Mouse (Mus musculus) lung, postnatal 0 days (tissue): ENCODE measurements around the gene Ckm. TPM values are rescaled to one million over a fixed set of nuclear protein-coding genes. Genes with fewer than 3 reads are reported as not detected.
A peak's percentile ranks its signal among the peaks of the same experiment; 100 is the strongest.

ENCODE experiments used
- ATAC-seq: fragments of 200-750 bp; cut with Nextera tagmentation; 2 replicates; pipeline ENCODE4 v1.8.0; 2017; ENCODE audit warnings: moderate library complexity
- DNase-seq: peaks from one replicate; pipeline ENCODE4 v3.0.0-alpha.2; 2016; ENCODE audit warnings: low spot score
- H3K27ac ChIP-seq: fragments of 300-500 bp; sonication (generic); 2 replicates; pipeline ENCODE4 v1.5.1; 2014; ENCODE audit warnings: antibody characterized with exemption, mild to moderate bottlenecking, low read length, mixed read lengths
- H3K27me3 ChIP-seq: fragments of 300-500 bp; sonication (generic); replicated peaks from 2 replicates; pipeline ENCODE4 v1.6.1; 2014; ENCODE audit warnings: low read length, mixed read lengths; ENCODE audit not compliant: insufficient read depth
- H3K36me3 ChIP-seq: fragments of 300-500 bp; sonication (generic); 2 replicates; pipeline ENCODE4 v1.6.1; 2014; ENCODE audit warnings: low read length, mixed read lengths; ENCODE audit not compliant: insufficient read depth
- H3K4me1 ChIP-seq: fragments of 300-500 bp; sonication (generic); 2 replicates; pipeline ENCODE4 v1.6.1; 2014; ENCODE audit warnings: antibody characterized with exemption, low read depth, low read length, mixed read lengths; ENCODE audit not compliant: insufficient read depth
- H3K4me2 ChIP-seq: fragments of 300-500 bp; sonication (generic); replicated peaks from 2 replicates; pipeline ENCODE4 v1.6.1; 2014; ENCODE audit warnings: low read depth, mild to moderate bottlenecking, low read length, moderate library complexity, mixed read lengths
- H3K4me3 ChIP-seq: fragments of 300-500 bp; sonication (generic); 2 replicates; pipeline ENCODE4 v1.5.1; 2014; ENCODE audit warnings: low read depth, low read length
- H3K9ac ChIP-seq: fragments of 300-500 bp; sonication (generic); replicated peaks from 2 replicates; pipeline ENCODE4 v1.6.1; 2014; ENCODE audit warnings: low read depth, mild to moderate bottlenecking
- H3K9me3 ChIP-seq: fragments of 300-500 bp; sonication (generic); 2 replicates; pipeline ENCODE4 v1.6.1; 2016; ENCODE audit warnings: low read length, mixed read lengths
- CTCF ChIP-seq: IDR thresholded peaks from 2 replicates; pipeline ENCODE4 v1.5.1; 2016; ENCODE audit warnings: antibody characterized with exemption, mild to moderate bottlenecking
- EP300 ChIP-seq: IDR thresholded peaks from 2 replicates; pipeline ENCODE4 v1.6.1; 2016; ENCODE audit warnings: antibody characterized with exemption, mild to moderate bottlenecking, control low read depth
- WGBS: fragments of 180-500 bp; shearing (Covaris S2); extraction: QIAGEN DNeasy Blood & Tissue Kit; methylation state at CpG from one replicate; pipeline ENCODE4 v1.1.7; 2014; 5-methylcytosine and 5-hydroxymethylcytosine counted together
- polyA plus RNA-seq: library from polyadenylated mRNA; unstranded; fragments of >200 nt; fragmentation: Nextera tagmentation; extraction: Ambion mirVana; gene quantifications from 2 replicates; pipeline ENCODE4 v1.2.1, GENCODE M21; 2015

The Ckm gene
- polyA plus RNA-seq, 1 experiment from 2014 or later = 34.0 TPM

- WGBS = 0% methylated on average over 26 of the region's 31 CpGs
- ATAC-seq (peak; percentile 78), DNase-seq (peak; percentile 83)
- Histone ChIP-seq H3K36me3 (no peaks in the 10 kb centered on the region), H3K27ac (peak overlapping the region; percentile 83), H3K9me3 (no peaks in the 10 kb centered on the region), H3K9ac (peak overlapping the region; percentile 87), H3K4me3 (peak overlapping the region; percentile 99), H3K4me2 (peak overlapping the region; percentile 89), H3K27me3 (no peaks in the 10 kb centered on the region), H3K4me1 (peaks cover 10% of the 10 kb centered on the region)
- TF ChIP-seq CTCF = peak; percentile 61
- no peak for TF ChIP-seq EP300
Observed at GRCm38 (mm10) chr7:19458072-19458486, 53.5 kb downstream of the Ckm start.

GRCm38 (mm10) chr7:19458591-19459111, 54.1 kb downstream of the Ckm start, which contains the start of gene Mark4:
Gene Mark4 (minus strand): TSS chr7:19458821.
- H3K9ac ChIP-seq = peak within 1 kb of the TSS; percentile 87
- 0% methylated on average over 16 of the region's 42 CpGs for WGBS
- H3K27me3 ChIP-seq = no peaks in the 10 kb centered on the region
- H3K27ac ChIP-seq = peak within 1 kb of the TSS; percentile 83
- no peaks in the 10 kb centered on the region for H3K9me3 ChIP-seq
- H3K4me2 ChIP-seq = peak within 1 kb of the TSS; percentile 89
- H3K36me3 ChIP-seq = no peaks in the 10 kb centered on the region
- DNase-seq (peak; percentile 91), ATAC-seq (peak; percentile 92)
- no peak for TF ChIP-seq CTCF
- no peak for TF ChIP-seq EP300
- peak within 1 kb of the TSS; percentile 99 for H3K4me3 ChIP-seq
- peaks cover 10% of the 10 kb centered on the region for H3K4me1 ChIP-seq

- Histone ChIP-seq H3K36me3 (no peaks in the 10 kb centered on the region), H3K27ac (peak overlapping the region; percentile 54; the same call in 1 of the 2 replicates), H3K4me2 (peak overlapping the region; percentile 89), H3K4me1 (peaks cover 10% of the 10 kb centered on the region), H3K9ac (peak overlapping the region; percentile 87), H3K4me3 (peak overlapping the region; percentile 99), H3K9me3 (no peaks in the 10 kb centered on the region), H3K27me3 (no peaks in the 10 kb centered on the region)
- no peak for DNase-seq
- no peak for TF ChIP-seq EP300
- TF ChIP-seq CTCF = no peak
- 27% methylated on average over 6 of the region's 6 CpGs for WGBS
- ATAC-seq = no peak
Observed at GRCm38 (mm10) chr7:19459144-19459870, 54.7 kb downstream of the Ckm start.

- no peak overlapping the region for H3K4me2 ChIP-seq
- H3K9me3 ChIP-seq = no peaks in the 10 kb centered on the region
- TF ChIP-seq CTCF (no peak), EP300 (no peak)
- H3K36me3 ChIP-seq = no peaks in the 10 kb centered on the region
- H3K4me1 ChIP-seq = peaks cover 10% of the 10 kb centered on the region
- no peak for ATAC-seq
- no peak overlapping the region for H3K9ac ChIP-seq
- H3K27me3 ChIP-seq = no peaks in the 10 kb centered on the region
- no peak overlapping the region for H3K4me3 ChIP-seq
- no peak for DNase-seq
- H3K27ac ChIP-seq = no peak overlapping the region
- WGBS = 76% methylated on average over 1 of the region's 1 CpGs
Observed at GRCm38 (mm10) chr7:19460500-19460899, 55.9 kb downstream of the Ckm start.

GRCm38 (mm10) chr7:19461488-19461887, 56.9 kb downstream of the Ckm start:
- ATAC-seq (no peak), DNase-seq (peak; percentile 82)
- Histone ChIP-seq H3K9ac (no peak overlapping the region), H3K4me3 (no peak overlapping the region), H3K27ac (no peak overlapping the region), H3K27me3 (no peaks in the 10 kb centered on the region), H3K4me1 (peaks cover 10% of the 10 kb centered on the region), H3K4me2 (no peak overlapping the region), H3K36me3 (no peaks in the 10 kb centered on the region), H3K9me3 (no peaks in the 10 kb centered on the region)
- TF ChIP-seq EP300 (no peak), CTCF (peak; percentile 92)
- WGBS = 11% methylated on average over 6 of the region's 6 CpGs

- TF ChIP-seq EP300 (no peak), CTCF (no peak)
- no peaks in the 10 kb centered on the region for H3K9me3 ChIP-seq
- H3K4me3 ChIP-seq = no peak overlapping the region
- WGBS = 71% methylated on average over 4 of the region's 4 CpGs
- no peaks in the 10 kb centered on the region for H3K27me3 ChIP-seq
- no peak for ATAC-seq
- peaks cover 3% of the 10 kb centered on the region for H3K4me1 ChIP-seq
- no peak overlapping the region for H3K4me2 ChIP-seq
- no peak overlapping the region for H3K9ac ChIP-seq
- H3K36me3 ChIP-seq = no peaks in the 10 kb centered on the region
- no peak overlapping the region for H3K27ac ChIP-seq
- DNase-seq = no peak
Observed at GRCm38 (mm10) chr7:19462443-19462842, 57.9 kb downstream of the Ckm start.
